Comparison of ENCODE assay signal across 10 mouse cellular contexts in the genomic region with DNA sequence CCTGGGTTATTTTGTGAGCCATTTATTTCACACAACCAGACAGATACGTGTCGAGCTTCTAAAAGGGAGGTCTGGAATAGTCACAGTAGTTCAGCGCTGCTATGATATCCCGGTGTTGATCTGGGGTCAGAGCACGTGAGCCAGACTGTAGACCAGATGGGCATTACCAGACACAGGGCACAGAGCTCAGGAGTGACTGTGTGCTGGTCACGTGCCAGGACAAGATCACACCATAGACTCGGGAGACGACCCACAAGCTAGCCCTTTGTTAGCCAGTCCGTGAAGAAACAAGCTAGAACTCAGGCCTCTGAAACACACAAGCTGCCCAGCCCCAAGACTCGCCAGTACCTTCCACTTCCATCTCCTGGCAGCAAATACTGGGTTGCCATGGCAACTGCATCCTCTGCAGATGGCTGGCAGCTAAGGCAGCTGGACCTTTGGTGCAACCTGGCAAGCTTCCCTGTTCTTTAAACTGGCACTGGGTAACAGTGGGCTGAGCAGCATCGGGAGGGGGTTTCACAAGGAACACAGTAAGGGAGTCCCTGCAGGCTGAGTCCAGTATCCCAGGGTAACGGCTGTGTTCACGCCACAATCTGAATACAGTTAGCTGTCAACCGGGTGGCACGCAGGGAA.
DNase-seq lines count a peak whose midpoint lies in the region; ATAC-seq and TF ChIP-seq lines count a peak whose summit lies in the region.
"Had no signal": no experiment of that assay in that cellular context is flagged by ENCODE, and none has a peak within 500 bp of the region (broad histone marks: within the 10 kb centered on the region; RNA-seq: fewer than 3 reads in every experiment).

No protein-coding gene starts in this region.

- H3K9ac ChIP-seq in hindbrain, embryonic 16.5 days (ENCODE audit: low read depth, low read length) = no peak overlapping the region
- H3K9ac ChIP-seq in midbrain, embryonic 12.5 days (replicated peaks) = no peak overlapping the region
- H3K9ac ChIP-seq: embryonic facial prominence, embryonic 13.5 days; lung, embryonic 15.5 days had no signal

- peaks cover 25% of the 10 kb centered on the region for H3K36me3 ChIP-seq in hindbrain, embryonic 16.5 days (ENCODE audit: control insufficient read depth, insufficient read depth, low read length)
- H3K36me3 ChIP-seq in midbrain, embryonic 12.5 days = peaks cover 47% of the 10 kb centered on the region
- no peaks in the 10 kb centered on the region for H3K36me3 ChIP-seq in thymus, adult 2 months (ENCODE audit: control insufficient read depth, insufficient read depth, low read length)
- H3K36me3 ChIP-seq: lung, embryonic 15.5 days had no signal

- peak; percentile 92 for ATAC-seq in hindbrain, embryonic 16.5 days
- peak; percentile 55 for ATAC-seq in midbrain, embryonic 12.5 days (ENCODE audit: low FRiP score, low read depth)

- no peak for TF ChIP-seq CTCF in thymus, adult 2 months (IDR thresholded peaks at IDR 0.05; ENCODE audit: borderline replicate concordance, control insufficient read depth, extremely low read depth, insufficient read depth, low read length, poor library complexity)

- peak; percentile 65 to 72 for DNase-seq in left cerebral cortex, adult 18-20 months (ENCODE audit: low spot score in 2 of 2)
- no peak for DNase-seq in left cerebral cortex, adult 11 months (ENCODE audit: low spot score)
- DNase-seq in spleen, postnatal 10 days (ENCODE audit: low spot score in 2 of 2) = no peak
- DNase-seq in thymus, adult 2 months = no peak
- no peak for DNase-seq in embryo, embryonic 11 days
- no peak for DNase-seq in gastrocnemius, postnatal 36 days

- no peak overlapping the region for H3K4me3 ChIP-seq in hindbrain, embryonic 16.5 days (ENCODE audit: low read length)
- H3K4me3 ChIP-seq in midbrain, embryonic 12.5 days = no peak overlapping the region
- no peak overlapping the region for H3K4me3 ChIP-seq in thymus, adult 2 months (ENCODE audit: control insufficient read depth, insufficient read depth, low read length)
- H3K4me3 ChIP-seq: embryonic facial prominence, embryonic 13.5 days; lung, embryonic 15.5 days had no signal

- intact Hi-C loops in gastrocnemius, postnatal 36 days (cut with DNase I) = no loop called here

- WGBS in hindbrain, embryonic 16.5 days = 37% methylated on average over 15 of the region's 15 CpGs
- 62% methylated on average over 15 of the region's 15 CpGs for WGBS in midbrain, embryonic 12.5 days
- WGBS in thymus, adult 2 months = 93% methylated on average over 15 of the region's 15 CpGs

- peak overlapping the region; percentile 80 for H3K27ac ChIP-seq in hindbrain, embryonic 16.5 days (ENCODE audit: low read depth, low read length)
- peak overlapping the region; percentile 73 for H3K27ac ChIP-seq in midbrain, embryonic 12.5 days (replicated peaks)
- H3K27ac ChIP-seq in thymus, adult 2 months (ENCODE audit: control insufficient read depth, insufficient read depth, low read length) = no peak overlapping the region
- H3K27ac ChIP-seq: embryonic facial prominence, embryonic 13.5 days; lung, embryonic 15.5 days had no signal

- TF ChIP-seq POLR2A in thymus, adult 2 months (IDR thresholded peaks at IDR 0.05; ENCODE audit: control insufficient read depth, extremely low read depth, insufficient read depth, low read length, poor library complexity) = no peak

- H3K27me3 ChIP-seq in hindbrain, embryonic 16.5 days (replicated peaks; ENCODE audit: control insufficient read depth, insufficient read depth, low read length) = no peaks in the 10 kb centered on the region
- no peaks in the 10 kb centered on the region for H3K27me3 ChIP-seq in midbrain, embryonic 12.5 days
- H3K27me3 ChIP-seq in thymus, adult 2 months (ENCODE audit: control insufficient read depth, insufficient read depth, low read length) = no peaks in the 10 kb centered on the region
- H3K27me3 ChIP-seq: embryonic facial prominence, embryonic 13.5 days; lung, embryonic 15.5 days had no signal

- H3K4me1 ChIP-seq in hindbrain, embryonic 16.5 days (ENCODE audit: control insufficient read depth, insufficient read depth, low read depth, low read length) = peaks cover 13% of the 10 kb centered on the region
- peaks cover 28% of the 10 kb centered on the region for H3K4me1 ChIP-seq in midbrain, embryonic 12.5 days
- H3K4me1 ChIP-seq in thymus, adult 2 months (replicated peaks; ENCODE audit: control insufficient read depth, insufficient read depth, low read length) = peaks cover 4% of the 10 kb centered on the region; the same call in 1 of the 2 replicates
- H3K4me1 ChIP-seq: lung, embryonic 15.5 days had no signal

- H3K4me2 ChIP-seq in hindbrain, embryonic 16.5 days (ENCODE audit: low read length) = 0 out of 2 replicates have a peak overlapping the region, but pooled peaks have one; percentile 1
- no peak overlapping the region for H3K4me2 ChIP-seq in midbrain, embryonic 12.5 days (replicated peaks)
- H3K4me2 ChIP-seq: embryonic facial prominence, embryonic 13.5 days; lung, embryonic 15.5 days had no signal

- H3K9me3 ChIP-seq in hindbrain, embryonic 16.5 days (ENCODE audit: control insufficient read depth, low read length) = no peaks in the 10 kb centered on the region
- no peaks in the 10 kb centered on the region for H3K9me3 ChIP-seq in midbrain, embryonic 12.5 days
- H3K9me3 ChIP-seq: lung, embryonic 15.5 days had no signal

Comparison
In these comparisons a context has a peak if more than half of its experiments do, and no peak if none do; other contexts are left out.
1. DNase-seq: peak in left cerebral cortex, adult 18-20 months (2 of 2); none in left cerebral cortex, adult 11 months (single experiment), spleen, postnatal 10 days (0 of 2), thymus, adult 2 months (single experiment), embryo, embryonic 11 days (single experiment) and gastrocnemius, postnatal 36 days (0 of 2).